In genomic region chr2:155737803-155738202, GRCm38 (mm10) we compare ENCODE assay signal across 21 mouse cellular contexts. TPM values are rescaled to one million over a fixed set of nuclear protein-coding genes. Genes with fewer than 3 reads are reported as not detected.
"Had no signal": no experiment of that assay in that cellular context is flagged by ENCODE, and none has a peak within 500 bp of the region (broad histone marks: within the 10 kb centered on the region; RNA-seq: fewer than 3 reads in every experiment).

No protein-coding gene starts in this region.

- H3K4me1 ChIP-seq: limb, embryonic 10.5 days; midbrain, embryonic 15.5 days; neural tube, embryonic 12.5 days had no signal

- ATAC-seq: midbrain, embryonic 15.5 days had no signal

- H3K4me3 ChIP-seq: left cerebral cortex, adult 2 months; limb, embryonic 10.5 days; liver, embryonic 15.5 days; megakaryocyte, embryonic 14.5 days; midbrain, embryonic 15.5 days; neural tube, embryonic 12.5 days had no signal

- H3K36me3 ChIP-seq: limb, embryonic 10.5 days; liver, embryonic 15.5 days; midbrain, embryonic 15.5 days; neural tube, embryonic 12.5 days had no signal

- H3K4me2 ChIP-seq: liver, embryonic 11.5 days; liver, embryonic 15.5 days; midbrain, embryonic 11.5 days; midbrain, embryonic 15.5 days; neural tube, embryonic 12.5 days had no signal

- H3K9ac ChIP-seq: liver, embryonic 15.5 days; midbrain, embryonic 15.5 days; neural tube, embryonic 12.5 days had no signal

- DNase-seq: kidney, adult 18-20 months; kidney, postnatal 25 days; thymus, adult 2 months; thymus, postnatal 25 days had no signal

- H3K27me3 ChIP-seq: midbrain, embryonic 15.5 days; neural tube, embryonic 12.5 days had no signal

- H3K27ac ChIP-seq: left cerebral cortex, adult 2 months; limb, embryonic 10.5 days; liver, embryonic 15.5 days; macrophage; midbrain, embryonic 15.5 days; neural tube, embryonic 12.5 days had no signal

- H3K9me3 ChIP-seq: limb, embryonic 10.5 days; liver, embryonic 15.5 days; megakaryocyte, embryonic 14.5 days; midbrain, embryonic 15.5 days; neural tube, embryonic 12.5 days had no signal

RNA-seq across cellular contexts. Expression of gene Gm17581, which starts 2.1 kb away (rescaled TPM):
- total RNA-seq: layer of hippocampus, postnatal 25 days; left cerebral cortex, adult 2 months; left cerebral cortex, postnatal 14 days; monocyte, adult 5-6 weeks; neutrophil, adult 5-6 weeks had no signal
- polyA plus RNA-seq: kidney, embryonic 14.5 days; limb, embryonic 10.5 days; limb, embryonic 14.5 days; liver, embryonic 11.5 days; liver, embryonic 15.5 days; macrophage; midbrain, embryonic 11.5 days; midbrain, embryonic 15.5 days; neural tube, embryonic 12.5 days; stomach, embryonic 14.5 days; thymus, adult 2 months; urinary bladder, adult 2 months had no signal

RNA-seq across cellular contexts. Expression of gene Procr, which starts 13.1 kb away (rescaled TPM):
- total RNA-seq: monocyte, adult 5-6 weeks; neutrophil, adult 5-6 weeks had no signal

RNA-seq across cellular contexts. Expression of gene Mmp24, which starts 37.3 kb away (rescaled TPM):
- total RNA-seq: monocyte, adult 5-6 weeks; neutrophil, adult 5-6 weeks had no signal
- polyA plus RNA-seq: kidney, embryonic 14.5 days; liver, embryonic 11.5 days; liver, embryonic 15.5 days had no signal
